Mouse (Mus musculus) megakaryocyte, embryonic 14.5 days (primary cell): ENCODE measurements around the gene A430089I19Rik. TPM values are rescaled to one million over a fixed set of nuclear protein-coding genes. Genes with fewer than 3 reads are reported as not detected.
"Not testable (repeated sequence)": the region's sequence is repeated elsewhere in the genome, so short reads cannot be mapped to it uniquely, and the experiment has no call there.

Experiments used
- H3K27me3 ChIP-seq: replicated peaks from 2 replicates; pipeline ENCODE3; 2012; ENCODE audit warnings: inconsistent platforms
- H3K36me3 ChIP-seq: replicated peaks from 2 replicates; pipeline ENCODE3; 2012; ENCODE audit warnings: low read length, inconsistent platforms, mixed read lengths
- H3K4me1 ChIP-seq: 2 replicates; pipeline ENCODE4 v1.6.1; 2012; ENCODE audit warnings: inconsistent platforms
- H3K4me3 ChIP-seq: replicated peaks from 2 replicates; pipeline ENCODE3; 2012; ENCODE audit warnings: moderate library complexity, mild to moderate bottlenecking, inconsistent platforms
- H3K9me3 ChIP-seq: 2 replicates; pipeline ENCODE4 v1.6.1; 2012; ENCODE audit warnings: inconsistent platforms
- polyA plus RNA-seq: library from polyadenylated mRNA; stranded (reverse); fragments of >175 nt; gene quantifications from 2 replicates; pipeline ENCODE4 v1.2.3, GENCODE M21; 2012; ENCODE audit warnings: low replicate concordance; ENCODE audit not compliant: insufficient read depth

The A430089I19Rik gene
- polyA plus RNA-seq: not detected in 2 replicates

DNA sequence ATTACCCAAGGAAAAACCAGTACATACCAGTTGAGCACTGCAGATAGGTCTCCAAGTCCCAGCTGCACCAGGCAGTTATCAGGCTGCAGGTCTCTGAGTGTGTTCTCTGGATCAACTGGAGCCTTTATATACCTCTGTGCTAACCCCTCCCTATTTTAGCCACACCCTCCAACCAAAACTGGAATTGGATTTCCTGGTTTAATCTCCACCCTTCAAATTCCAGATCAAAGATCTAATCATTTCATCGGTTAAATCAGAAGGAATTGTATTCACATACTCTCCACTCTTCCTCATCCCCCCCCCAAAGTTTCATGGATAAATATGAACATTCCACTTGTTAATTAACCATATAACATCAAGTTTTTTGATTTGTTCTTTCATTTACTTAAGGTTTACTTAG, at the start of gene A430089I19Rik:
Gene A430089I19Rik (minus strand): TSS at position 101 of the 400 bp plus-strand sequence.
- not testable (repeated sequence) for H3K4me1 ChIP-seq, H3K27me3 ChIP-seq, H3K4me3 ChIP-seq, H3K9me3 ChIP-seq, H3K36me3 ChIP-seq

DNA sequence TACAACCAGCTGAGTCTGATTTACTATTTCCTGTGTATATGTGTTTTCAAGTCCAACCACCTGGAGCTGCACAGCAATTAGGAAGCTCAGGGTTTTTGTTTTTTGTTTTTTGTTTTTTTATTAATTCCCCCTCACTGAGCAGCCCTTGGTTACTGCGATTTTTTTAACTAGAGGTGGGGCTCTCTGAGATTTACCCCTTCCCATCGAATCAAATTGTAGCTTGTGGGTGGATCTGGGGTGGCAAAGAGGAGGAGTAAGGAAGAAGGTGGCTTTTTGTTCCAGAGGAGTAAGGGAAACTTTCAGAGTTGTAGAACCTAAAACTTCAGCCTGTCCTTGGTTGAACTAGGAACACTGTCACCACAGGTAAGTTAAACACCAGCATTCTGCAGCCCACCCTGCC, 32.9 kb upstream of the A430089I19Rik start, which contains the start of gene AA792892:
Gene AA792892 (plus strand): TSS at position 301 of the 400 bp plus-strand sequence.
- not testable (repeated sequence) for H3K27me3 ChIP-seq, H3K9me3 ChIP-seq, H3K4me3 ChIP-seq, H3K36me3 ChIP-seq, H3K4me1 ChIP-seq

DNA sequence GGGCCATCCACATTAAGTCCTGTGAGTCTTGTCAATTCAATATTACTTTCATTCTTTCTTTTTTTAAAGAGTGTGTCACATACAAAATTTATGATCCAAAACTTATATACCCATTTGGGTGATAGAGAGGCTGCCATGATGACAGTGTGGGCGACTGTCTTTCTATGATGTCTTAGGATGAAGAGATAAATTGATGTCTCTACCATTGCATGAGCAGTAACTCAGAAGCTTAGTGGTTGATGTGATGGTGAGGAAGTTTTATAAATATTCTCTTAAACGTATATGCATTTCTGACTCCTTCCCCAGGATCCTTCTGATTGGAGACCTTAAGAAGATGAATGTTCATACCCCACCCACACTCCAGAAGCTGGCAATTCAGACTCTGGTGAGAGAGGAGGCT, 7.5 kb upstream of the A430089I19Rik start, which contains the start of gene Gm6502:
Gene Gm6502 (plus strand): TSS at position 301 of the 400 bp plus-strand sequence.
- H3K36me3 ChIP-seq, H3K9me3 ChIP-seq, H3K4me3 ChIP-seq, H3K4me1 ChIP-seq, H3K27me3 ChIP-seq: not testable (repeated sequence)

Other genes with a start within 250 kb of the A430089I19Rik start
- not detected in 2 replicates for gene BC061212, start 236.3 kb downstream of the A430089I19Rik start, polyA plus RNA-seq
- not detected in 2 replicates for gene Gm6351, start 230.4 kb downstream of the A430089I19Rik start, polyA plus RNA-seq
- not detected in 2 replicates for gene Gm3106, start 88.8 kb downstream of the A430089I19Rik start, polyA plus RNA-seq
- gene Gm6502, start 7.6 kb upstream of the A430089I19Rik start, polyA plus RNA-seq: not detected in 2 replicates
- not detected in 2 replicates for gene AA792892, start 33.0 kb upstream of the A430089I19Rik start, polyA plus RNA-seq
- not detected in 2 replicates for gene Gm7682, start 139.0 kb upstream of the A430089I19Rik start, polyA plus RNA-seq
- not detected in 2 replicates for gene Gm3139, start 219.5 kb upstream of the A430089I19Rik start, polyA plus RNA-seq